Mouse (Mus musculus) hindbrain, embryonic 15.5 days (tissue): ENCODE measurements around the gene Gjb6. TPM values are rescaled to one million over a fixed set of nuclear protein-coding genes. Genes with fewer than 3 reads are reported as not detected.

Source experiments
- ATAC-seq: fragments of 200-750 bp; cut with Nextera tagmentation; 2 replicates; pipeline ENCODE4 v1.8.0; 2017; ENCODE audit warnings: low read depth, moderate number of reproducible peaks, moderate TSS enrichment; ENCODE audit not compliant: low FRiP score
- H3K27ac ChIP-seq: fragments of 300-500 bp; sonication (generic); replicated peaks from 2 replicates; pipeline ENCODE4 v1.5.1; 2015; ENCODE audit warnings: mild to moderate bottlenecking, inconsistent platforms
- H3K27me3 ChIP-seq: fragments of 300-500 bp; sonication (generic); 2 replicates; pipeline ENCODE4 v1.6.1; 2015; ENCODE audit warnings: control low read depth, inconsistent platforms
- H3K36me3 ChIP-seq: fragments of 300-500 bp; sonication (generic); 2 replicates; pipeline ENCODE4 v1.6.1; 2015; ENCODE audit warnings: control low read depth, inconsistent platforms
- H3K4me1 ChIP-seq: fragments of 300-500 bp; sonication (generic); replicated peaks from 2 replicates; pipeline ENCODE4 v1.6.1; 2015; ENCODE audit warnings: control low read depth, inconsistent platforms
- H3K4me2 ChIP-seq: fragments of 300-500 bp; sonication (generic); 2 replicates; pipeline ENCODE4 v1.6.1; 2015; ENCODE audit warnings: moderate library complexity, mild to moderate bottlenecking, inconsistent platforms
- H3K4me3 ChIP-seq: fragments of 300-500 bp; sonication (generic); 2 replicates; pipeline ENCODE4 v1.5.1; 2015; ENCODE audit warnings: mild to moderate bottlenecking, inconsistent platforms
- H3K9ac ChIP-seq: fragments of 300-500 bp; sonication (generic); 2 replicates; pipeline ENCODE4 v1.6.1; 2015; ENCODE audit warnings: inconsistent platforms
- H3K9me3 ChIP-seq: fragments of 300-500 bp; sonication (generic); 2 replicates; pipeline ENCODE4 v1.6.1; 2016; ENCODE audit warnings: control low read depth, inconsistent platforms
- WGBS: fragments of 180-500 bp; shearing (Covaris S2); methylation state at CpG from one replicate; pipeline ENCODE4 v1.1.7; 2015; 5-methylcytosine and 5-hydroxymethylcytosine counted together
- polyA plus RNA-seq: library from polyadenylated mRNA; unstranded; fragments of >200 nt; fragmentation: Nextera tagmentation; extraction: Ambion mirVana; gene quantifications from 2 replicates; pipeline ENCODE4 v1.2.1, GENCODE M21; 2015

Gene Gjb6
- 21.0 and 27.7 TPM in 2 replicates for polyA plus RNA-seq

GRCm38 (mm10) chr14:57133161-57133661 is at the start of gene Gjb6:
Gene Gjb6 (minus strand): TSS chr14:57133611.
- Histone ChIP-seq H3K36me3 (no peaks in the 10 kb centered on the region), H3K27ac (no peak within 1 kb of the TSS), H3K4me2 (peak within 1 kb of the TSS; percentile 90), H3K27me3 (peaks cover 46% of the 10 kb centered on the region), H3K4me3 (peak within 1 kb of the TSS; percentile 43), H3K9me3 (no peaks in the 10 kb centered on the region), H3K4me1 (peaks cover 14% of the 10 kb centered on the region), H3K9ac (peak within 1 kb of the TSS; percentile 37)
- WGBS, result 3% methylated on average over 32 of the region's 33 CpGs
- ATAC-seq, result peak; percentile 81; the same call in 1 of the 2 replicates

GRCm38 (mm10) chr14:57165493-57165892 is 32.1 kb upstream of the Gjb6 start:
- no peaks in the 10 kb centered on the region for H3K36me3 ChIP-seq
- H3K9me3 ChIP-seq, result no peaks in the 10 kb centered on the region
- H3K27me3 ChIP-seq, result no peaks in the 10 kb centered on the region
- ATAC-seq, result no peak
- WGBS, result 70% methylated on average over 3 of the region's 3 CpGs
- no peak overlapping the region for H3K27ac ChIP-seq
- no peak overlapping the region for H3K4me3 ChIP-seq
- H3K4me1 ChIP-seq, result 0 out of 2 replicates have a peak, but pooled peaks cover 4% of the 10 kb centered on the region
- no peak overlapping the region for H3K9ac ChIP-seq
- H3K4me2 ChIP-seq, result no peak overlapping the region

- no peaks in the 10 kb centered on the region for H3K36me3 ChIP-seq
- no peak for ATAC-seq
- 59% methylated on average over 2 of the region's 2 CpGs for WGBS
- no peak overlapping the region for H3K4me3 ChIP-seq
- 0 out of 2 replicates have a peak, but pooled peaks cover 4% of the 10 kb centered on the region for H3K4me1 ChIP-seq
- H3K27me3 ChIP-seq, result no peaks in the 10 kb centered on the region
- H3K9ac ChIP-seq, result no peak overlapping the region
- no peaks in the 10 kb centered on the region for H3K9me3 ChIP-seq
- H3K27ac ChIP-seq, result peak overlapping the region; percentile 7
- H3K4me2 ChIP-seq, result no peak overlapping the region
Observed at GRCm38 (mm10) chr14:57161833-57162232, 28.4 kb upstream of the Gjb6 start.

- Histone ChIP-seq H3K4me2 (no peak overlapping the region), H3K27me3 (no peaks in the 10 kb centered on the region), H3K27ac (no peak overlapping the region), H3K4me3 (no peak overlapping the region), H3K9me3 (no peaks in the 10 kb centered on the region), H3K36me3 (no peaks in the 10 kb centered on the region), H3K4me1 (0 out of 2 replicates have a peak, but pooled peaks cover 4% of the 10 kb centered on the region), H3K9ac (no peak overlapping the region)
- WGBS, result 58% methylated on average over 4 of the region's 4 CpGs
- peak; percentile 54; the same call in 1 of the 2 replicates for ATAC-seq
Observed at GRCm38 (mm10) chr14:57161201-57161600, 27.8 kb upstream of the Gjb6 start.

- H3K9me3 ChIP-seq, result no peaks in the 10 kb centered on the region
- H3K9ac ChIP-seq, result no peak overlapping the region
- H3K27ac ChIP-seq, result no peak overlapping the region
- H3K4me1 ChIP-seq, result no peaks in the 10 kb centered on the region
- H3K36me3 ChIP-seq, result no peaks in the 10 kb centered on the region
- no peak overlapping the region for H3K4me2 ChIP-seq
- no peak for ATAC-seq
- H3K4me3 ChIP-seq, result no peak overlapping the region
- H3K27me3 ChIP-seq, result no peaks in the 10 kb centered on the region
- 52% methylated on average over 6 of the region's 6 CpGs for WGBS
Observed at GRCm38 (mm10) chr14:57154916-57155315, 21.5 kb upstream of the Gjb6 start.

GRCm38 (mm10) chr14:57145741-57146140 is 12.3 kb upstream of the Gjb6 start:
- 56% methylated on average over 4 of the region's 4 CpGs for WGBS
- Histone ChIP-seq H3K9me3 (no peaks in the 10 kb centered on the region), H3K4me2 (no peak overlapping the region), H3K27me3 (no peaks in the 10 kb centered on the region), H3K4me1 (no peaks in the 10 kb centered on the region), H3K27ac (no peak overlapping the region), H3K36me3 (no peaks in the 10 kb centered on the region), H3K4me3 (no peak overlapping the region), H3K9ac (no peak overlapping the region)
- ATAC-seq, result peak; percentile 42

- H3K9ac ChIP-seq, result no peak overlapping the region
- H3K4me2 ChIP-seq, result no peak overlapping the region
- no peaks in the 10 kb centered on the region for H3K9me3 ChIP-seq
- H3K27me3 ChIP-seq, result peaks cover 46% of the 10 kb centered on the region
- H3K4me3 ChIP-seq, result no peak overlapping the region
- 29% methylated on average over 8 of the region's 8 CpGs for WGBS
- H3K27ac ChIP-seq, result no peak overlapping the region
- H3K4me1 ChIP-seq, result peaks cover 14% of the 10 kb centered on the region
- no peaks in the 10 kb centered on the region for H3K36me3 ChIP-seq
- ATAC-seq, result no peak
Observed at GRCm38 (mm10) chr14:57135265-57135664, 1.9 kb upstream of the Gjb6 start.

DNA sequence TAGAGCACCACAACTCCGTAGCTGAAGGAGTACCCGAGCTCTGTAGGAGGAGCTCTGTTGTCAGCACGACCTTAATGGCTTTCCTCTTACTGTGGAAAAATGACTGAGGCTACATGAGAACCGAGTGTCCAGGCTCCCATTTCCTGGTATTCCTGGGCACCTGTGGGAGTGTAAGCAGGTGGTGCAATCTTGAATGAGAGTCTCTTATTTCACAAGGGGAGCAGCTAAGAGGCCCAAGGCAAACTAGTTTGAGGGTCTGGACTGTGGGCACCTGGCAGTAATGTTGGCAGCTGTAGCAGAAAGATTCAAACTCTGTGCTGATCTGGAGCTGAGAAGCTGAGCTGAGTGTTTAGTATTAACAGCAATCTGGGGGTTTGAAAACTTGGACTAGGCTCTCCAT is 6.0 kb downstream of the Gjb6 start:
- no peak overlapping the region for H3K4me2 ChIP-seq
- H3K27me3 ChIP-seq, result peaks cover 12% of the 10 kb centered on the region
- 0 out of 2 replicates have a peak, but pooled peaks cover 2% of the 10 kb centered on the region for H3K4me1 ChIP-seq
- H3K36me3 ChIP-seq, result no peaks in the 10 kb centered on the region
- H3K9ac ChIP-seq, result no peak overlapping the region
- H3K4me3 ChIP-seq, result no peak overlapping the region
- 72% methylated on average over 4 of the region's 4 CpGs for WGBS
- H3K9me3 ChIP-seq, result no peaks in the 10 kb centered on the region
- no peak overlapping the region for H3K27ac ChIP-seq
- ATAC-seq, result no peak

DNA sequence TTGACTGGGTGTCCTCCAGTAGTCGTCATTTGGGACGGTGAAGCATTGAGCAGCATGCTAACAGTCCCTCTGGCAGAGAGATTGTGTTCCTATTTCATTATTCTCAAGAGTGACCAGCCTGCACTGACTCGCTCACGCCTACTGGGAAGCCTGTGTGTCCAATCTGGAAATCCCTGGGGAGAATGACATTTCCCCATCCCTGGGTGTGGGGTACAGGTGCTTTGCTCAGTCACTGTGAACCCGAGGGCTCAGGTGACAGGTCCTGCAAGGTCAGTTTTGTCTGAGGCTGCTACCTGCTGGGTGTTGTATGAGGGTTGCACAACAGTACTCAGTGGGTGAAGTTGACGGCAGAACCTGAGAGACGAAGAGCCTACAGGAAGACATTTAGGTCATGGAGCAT is 11.1 kb downstream of the Gjb6 start:
- Histone ChIP-seq H3K9ac (no peak overlapping the region), H3K4me3 (no peak overlapping the region), H3K27me3 (no peaks in the 10 kb centered on the region), H3K36me3 (no peaks in the 10 kb centered on the region), H3K9me3 (no peaks in the 10 kb centered on the region), H3K27ac (no peak overlapping the region), H3K4me1 (no peaks in the 10 kb centered on the region), H3K4me2 (no peak overlapping the region)
- 86% methylated on average over 7 of the region's 7 CpGs for WGBS
- no peak for ATAC-seq

DNA sequence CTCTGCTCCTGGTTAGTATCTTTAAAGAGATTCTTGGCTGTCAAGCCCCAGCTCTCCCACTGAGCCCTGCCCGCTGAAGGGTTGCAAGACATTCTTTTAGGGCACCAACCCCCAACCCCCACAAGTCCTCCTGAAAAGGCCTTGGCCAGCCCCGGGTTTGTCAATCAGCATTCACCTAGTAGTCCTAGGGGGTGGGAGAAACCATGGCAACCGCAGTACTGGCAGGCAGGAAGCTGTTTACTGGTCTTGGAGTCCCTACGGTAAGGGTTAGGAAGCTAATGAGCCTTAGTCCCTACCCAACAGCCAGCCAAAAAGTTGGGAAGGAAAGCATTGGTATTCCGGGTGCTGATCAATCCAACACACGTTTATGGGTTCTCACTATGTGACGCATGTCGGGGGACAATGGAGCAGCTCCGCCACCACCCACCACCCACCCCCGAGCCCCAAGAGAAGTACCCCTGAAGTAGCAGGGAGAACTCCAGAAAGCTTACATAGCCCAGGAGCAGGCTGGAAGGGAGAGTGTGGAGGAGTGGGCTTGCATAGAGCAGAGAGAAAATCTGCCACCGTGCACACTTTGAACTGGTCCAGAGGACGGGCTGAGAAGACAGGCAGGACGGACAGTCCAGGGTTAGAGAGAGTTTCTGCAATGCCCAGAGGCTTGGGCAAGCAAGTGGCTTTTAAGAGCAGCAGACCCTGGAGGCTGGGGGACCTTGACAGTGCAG is 17.4 kb downstream of the Gjb6 start, which contains the start of gene Gm4491:
Gene Gm4491 (minus strand): TSS at position 61 of the 722 bp plus-strand sequence.
- Histone ChIP-seq H3K27ac (peak within 1 kb of the TSS; percentile 61), H3K9me3 (no peaks in the 10 kb centered on the region), H3K4me1 (peaks cover 8% of the 10 kb centered on the region), H3K4me3 (no peak within 1 kb of the TSS), H3K4me2 (peak within 1 kb of the TSS; percentile 42), H3K36me3 (no peaks in the 10 kb centered on the region), H3K27me3 (no peaks in the 10 kb centered on the region), H3K9ac (no peak within 1 kb of the TSS)
- 9% methylated on average over 13 of the region's 13 CpGs for WGBS
- peak; percentile 94 for ATAC-seq

DNA sequence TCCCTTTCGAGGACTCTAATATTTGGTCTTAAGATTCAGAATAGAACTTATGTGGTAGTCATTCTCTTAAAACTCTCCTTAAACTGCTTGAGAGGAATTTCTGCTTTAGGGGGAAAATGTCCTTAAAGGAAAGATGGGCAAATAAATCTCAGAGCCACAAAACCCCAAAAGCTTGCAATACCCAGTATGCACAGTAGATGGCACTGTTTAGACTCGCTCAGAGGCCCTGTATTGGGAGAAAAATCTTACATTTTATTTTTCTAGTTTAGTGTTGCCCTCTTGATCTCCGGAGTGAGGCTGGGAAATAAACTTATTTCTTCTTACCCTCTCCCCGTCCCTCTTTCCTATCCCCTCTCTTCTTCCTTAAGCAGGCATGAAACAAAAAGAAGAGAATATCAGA is 24.2 kb downstream of the Gjb6 start:
- Histone ChIP-seq H3K27me3 (peaks cover 42% of the 10 kb centered on the region), H3K9ac (no peak overlapping the region), H3K9me3 (no peaks in the 10 kb centered on the region), H3K4me1 (peaks cover 8% of the 10 kb centered on the region), H3K36me3 (no peaks in the 10 kb centered on the region), H3K4me3 (no peak overlapping the region), H3K27ac (no peak overlapping the region), H3K4me2 (no peak overlapping the region)
- no peak for ATAC-seq
- WGBS, result 13% methylated on average over 4 of the region's 4 CpGs

- Histone ChIP-seq H3K27me3 (peaks cover 55% of the 10 kb centered on the region), H3K9ac (no peak overlapping the region), H3K4me2 (no peak overlapping the region), H3K4me1 (peaks cover 17% of the 10 kb centered on the region), H3K4me3 (no peak overlapping the region), H3K27ac (no peak overlapping the region), H3K36me3 (no peaks in the 10 kb centered on the region), H3K9me3 (no peaks in the 10 kb centered on the region)
- ATAC-seq, result no peak
- 70% methylated on average over 5 of the region's 5 CpGs for WGBS
Observed at GRCm38 (mm10) chr14:57107916-57108315, 25.5 kb downstream of the Gjb6 start.
